In genomic region chr11:50738436-50738835, GRCm38 (mm10) we compare ENCODE assay signal across 11 mouse cellular contexts.
"Had no signal": no experiment of that assay in that cellular context is flagged by ENCODE, and none has a peak within 500 bp of the region (broad histone marks: within the 10 kb centered on the region; RNA-seq: fewer than 3 reads in every experiment).

No protein-coding gene starts in this region.

- DNase-seq: lung, adult 18-20 months; lung, embryonic 14.5 days; lung, postnatal 10 days; lung, postnatal 4 days; midbrain, embryonic 14.5 days; retina, postnatal 1 day; right cerebral cortex, postnatal 14 days; spleen, adult 18-20 months; thymus, adult 18-20 months; thymus, postnatal 14 days; thymus, postnatal 36 days had no signal
